In the genomic region with DNA sequence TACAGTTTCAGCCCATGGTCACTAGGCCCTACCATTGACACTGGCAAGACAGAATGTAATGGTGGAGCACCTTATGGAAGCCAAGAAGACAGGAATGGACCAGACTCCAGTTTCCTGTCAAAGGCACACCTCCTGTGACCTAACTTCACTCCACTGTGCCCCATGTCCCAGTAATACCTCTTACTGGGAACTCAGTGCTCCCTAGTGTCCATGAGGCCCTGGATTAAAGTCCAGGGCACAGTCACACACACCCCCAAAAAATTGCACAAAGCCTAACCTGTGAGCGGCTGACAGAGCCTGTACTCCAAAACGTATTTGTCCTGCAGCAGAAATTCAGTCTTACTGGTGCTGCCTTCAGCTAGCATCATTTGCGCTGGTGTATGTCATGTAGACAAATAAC, we compare ENCODE assay signal across 22 mouse cellular contexts. TPM values are rescaled to one million over a fixed set of nuclear protein-coding genes. Genes with fewer than 3 reads are reported as not detected.
"Had no signal": no experiment of that assay in that cellular context is flagged by ENCODE, and none has a peak within 500 bp of the region (broad histone marks: within the 10 kb centered on the region; RNA-seq: fewer than 3 reads in every experiment).

No protein-coding gene starts in this region.

- H3K9me3 ChIP-seq: neural tube, embryonic 15.5 days; stomach, embryonic 15.5 days had no signal

- DNase-seq: retina, postnatal 1 day; right cerebral cortex, adult 18-20 months; right cerebral cortex, postnatal 14 days; right cerebral cortex, postnatal 25 days; right cerebral cortex, postnatal 4 days; spleen, adult 18-20 months; thymus, adult 18-20 months; thymus, adult 2 months; thymus, postnatal 14 days; thymus, postnatal 25 days; thymus, postnatal 36 days; thymus, postnatal 4 days had no signal

- H3K9ac ChIP-seq: neural tube, embryonic 15.5 days; stomach, embryonic 15.5 days had no signal

- H3K27ac ChIP-seq: neural tube, embryonic 15.5 days; stomach, embryonic 15.5 days; stomach, postnatal 0 days had no signal

- H3K27me3 ChIP-seq: neural tube, embryonic 15.5 days; stomach, embryonic 15.5 days had no signal

- H3K4me3 ChIP-seq: neural tube, embryonic 15.5 days; stomach, embryonic 15.5 days had no signal

- H3K4me1 ChIP-seq: neural tube, embryonic 15.5 days; stomach, embryonic 15.5 days had no signal

- H3K4me2 ChIP-seq: neural tube, embryonic 15.5 days; stomach, embryonic 15.5 days had no signal

RNA-seq across cellular contexts. Expression of gene Gm4981, which starts 59.1 kb away (rescaled TPM):
- polyA plus RNA-seq: neural tube, embryonic 14.5 days; neural tube, embryonic 15.5 days; small intestine, adult 2 months; spleen, adult 2 months; stomach, embryonic 14.5 days; stomach, embryonic 15.5 days; stomach, embryonic 16.5 days; stomach, postnatal 0 days; thymus, adult 2 months; thymus, postnatal 0 days; urinary bladder, adult 2 months had no signal
